Mouse (Mus musculus) heart, postnatal 10 days (tissue): Measurements from ENCODE around the gene Tle6. TPM values are rescaled to one million over a fixed set of nuclear protein-coding genes. Genes with fewer than 3 reads are reported as not detected.
A peak's percentile ranks its signal among the peaks of the same experiment; 100 is the strongest.

Experiments
- DNase-seq, 2 experiments: peaks; one replicate each; pipeline ENCODE4 v3.0.0; 2021
- intact Hi-C: fragments of 180-260 bp; cut with DNase I; formaldehyde crosslinking; loops from one replicate; pipeline ENCODE4 v1.15.1; 2025
- total RNA-seq, 2 experiments: library from RNA; stranded (reverse); gene quantifications; 2 replicates each; pipeline ENCODE4 v1.2.3; 2021

Tle6 gene
- total RNA-seq, 2 experiments from 2014 or later: 10.2 to 11.1 TPM

DNA sequence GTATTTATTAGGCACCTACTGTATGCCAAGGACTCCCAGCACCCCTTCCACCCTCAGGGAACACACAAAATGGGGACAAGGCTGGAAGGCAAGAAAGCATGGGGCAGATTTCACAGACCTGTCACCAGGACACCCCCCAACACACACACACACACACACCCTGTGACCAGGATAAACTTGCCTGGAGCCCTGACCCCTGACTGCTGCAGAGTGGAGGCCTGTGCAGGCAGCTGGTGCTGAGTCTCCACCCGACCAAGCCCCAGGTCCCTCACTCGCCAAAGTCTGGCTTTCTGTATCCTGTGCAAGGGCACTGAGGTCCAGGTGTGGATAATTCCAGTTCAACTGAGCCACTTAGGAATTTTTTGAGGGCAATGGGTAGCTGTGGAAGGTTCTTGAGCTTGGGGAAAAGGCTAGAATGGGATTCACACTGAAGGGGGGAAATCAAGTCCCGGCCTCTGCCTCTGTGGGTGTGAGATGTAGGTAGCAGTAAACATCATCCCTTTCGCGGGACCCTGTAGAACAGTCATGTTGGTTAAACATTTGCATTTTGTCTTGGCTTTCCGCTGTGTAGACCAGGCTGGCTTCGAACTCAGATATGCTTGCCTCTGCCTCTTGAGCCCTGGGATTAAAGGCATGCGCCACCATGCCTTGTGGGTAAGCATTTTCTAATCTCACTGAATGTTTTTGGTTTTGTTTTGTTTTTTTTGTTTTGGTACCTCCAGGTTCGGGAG is 31.2 kb downstream of the Tle6 start:
- no peak for DNase-seq
- intact Hi-C loops: no loop called here

DNA sequence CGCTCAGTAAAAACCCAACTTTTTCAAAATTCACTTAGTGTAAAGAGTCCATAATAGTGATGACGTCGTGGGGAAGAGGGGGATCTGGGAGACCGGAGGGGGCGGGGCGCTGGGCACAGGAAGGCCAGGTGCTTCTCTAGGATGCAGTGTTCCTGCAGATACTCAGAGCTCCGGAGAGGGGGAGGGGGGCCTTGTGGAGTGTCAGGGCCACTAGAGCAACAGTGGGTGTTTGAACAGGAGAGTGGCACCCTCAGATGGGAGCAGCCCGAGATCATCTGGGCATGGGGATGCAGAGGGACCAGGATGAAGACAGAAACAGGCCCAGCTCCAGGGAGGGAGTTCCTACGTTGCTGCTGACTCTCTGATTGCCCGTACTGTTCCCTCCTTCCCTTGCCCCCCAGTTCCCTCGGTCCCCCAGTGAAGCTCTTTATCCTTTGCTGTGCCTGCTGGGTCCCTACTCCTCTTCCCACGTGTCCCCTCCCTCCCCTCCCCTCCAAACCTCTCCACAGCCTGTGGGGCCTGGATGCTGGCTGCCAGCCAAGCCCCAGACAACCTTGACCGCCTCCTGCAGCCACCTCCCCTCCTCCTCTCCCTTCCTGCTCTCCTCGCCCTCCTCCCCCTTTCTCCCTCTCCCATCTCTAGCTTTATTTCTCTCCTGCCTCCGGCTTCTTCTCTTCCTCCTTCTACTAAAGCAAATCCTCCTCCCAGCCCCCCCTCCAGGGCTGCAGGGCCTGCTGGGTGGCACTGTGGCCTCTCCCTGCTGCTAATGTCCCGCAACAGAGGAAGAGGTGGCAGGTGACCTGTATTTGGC is 32.3 kb downstream of the Tle6 start:
- intact Hi-C loops: no loop called here
- peak; percentile 61 to 70 for DNase-seq

DNA sequence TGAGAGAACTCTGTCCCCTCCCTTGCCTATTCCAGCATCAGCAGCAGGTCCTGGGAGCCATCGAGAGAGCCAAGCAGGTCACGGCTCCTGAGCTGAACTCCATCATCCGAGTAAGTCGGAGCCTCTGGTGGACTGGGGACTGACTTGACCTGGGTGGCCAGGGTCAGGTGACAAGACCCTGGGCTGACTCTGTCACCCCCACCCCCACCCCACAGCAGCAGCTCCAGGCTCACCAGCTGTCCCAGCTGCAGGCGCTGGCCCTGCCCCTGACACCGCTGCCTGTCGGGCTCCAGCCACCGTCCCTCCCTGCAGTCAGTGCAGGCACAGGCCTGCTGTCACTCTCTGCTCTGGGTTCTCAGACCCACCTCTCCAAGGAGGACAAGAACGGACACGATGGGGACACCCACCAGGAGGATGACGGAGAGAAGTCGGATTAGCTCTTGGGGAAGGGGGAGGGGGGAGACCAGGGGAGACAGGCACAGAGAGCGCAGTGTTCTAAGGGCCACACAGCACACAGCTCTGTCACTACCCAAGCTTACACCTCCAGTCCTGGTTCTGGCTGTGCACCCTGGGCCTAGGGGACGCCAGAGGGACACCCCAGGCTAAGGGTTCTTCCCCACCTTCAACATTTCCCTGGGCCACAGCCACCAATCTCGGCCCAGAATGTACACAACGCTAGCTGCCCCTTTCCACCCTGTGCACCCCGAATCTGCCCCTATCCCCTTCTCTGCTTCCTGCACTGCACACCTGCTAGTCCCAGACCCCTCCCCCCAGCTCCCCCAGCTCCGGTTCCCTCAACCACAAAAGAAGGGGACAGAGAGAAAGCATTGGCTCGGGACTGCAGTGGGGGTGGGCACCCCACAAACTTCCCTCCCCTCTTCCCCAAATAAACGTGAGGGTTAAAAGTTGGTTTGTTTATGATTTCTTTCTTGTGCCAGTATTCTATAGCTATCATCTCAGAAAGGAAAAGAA is 35.3 kb downstream of the Tle6 start:
- intact Hi-C loops: no loop called here
- no peak for DNase-seq

DNA sequence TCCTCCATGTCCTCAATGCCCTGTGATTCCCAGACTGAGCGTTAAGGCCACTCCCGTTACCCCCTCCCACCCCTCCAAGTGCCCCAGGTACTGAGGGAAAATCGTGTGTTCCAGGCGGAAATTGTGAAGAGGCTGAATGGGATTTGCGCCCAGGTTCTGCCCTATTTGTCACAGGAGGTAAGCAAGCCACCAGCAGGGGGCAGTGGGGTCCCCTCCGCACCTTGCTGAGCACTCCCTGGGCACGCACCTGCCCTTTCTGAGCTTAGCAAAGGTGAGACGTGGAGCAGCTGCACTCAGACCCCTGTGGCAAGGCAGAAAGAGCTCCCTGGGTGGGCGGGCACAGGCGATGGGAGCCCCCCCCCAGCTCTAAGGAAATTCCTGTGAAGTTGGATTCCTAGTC is 36.1 kb downstream of the Tle6 start:
- intact Hi-C loops: no loop called here
- peak; percentile 50 to 66 for DNase-seq

DNA sequence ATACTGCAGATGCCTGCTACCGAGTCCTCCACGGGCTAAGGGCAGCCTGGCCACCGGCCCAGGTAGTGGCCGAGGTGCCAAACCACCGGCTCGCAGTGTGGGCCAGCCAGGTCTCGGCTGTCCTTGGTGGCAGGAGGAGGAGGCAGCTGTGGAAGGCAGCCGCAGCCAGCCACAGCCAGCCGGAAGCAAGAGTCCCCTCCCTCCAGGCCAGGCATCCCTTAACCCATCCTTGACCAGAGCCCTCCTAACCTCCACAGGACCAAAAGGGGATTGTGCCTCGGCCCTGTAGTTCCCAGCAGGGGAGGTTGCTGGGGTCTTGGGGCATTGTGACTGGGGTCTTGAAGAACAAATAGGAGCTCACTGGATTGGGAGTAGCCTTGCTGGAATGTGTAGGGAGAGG is 36.7 kb downstream of the Tle6 start:
- DNase-seq: peak; percentile 80 to 82
- intact Hi-C loops: no loop called here

DNA sequence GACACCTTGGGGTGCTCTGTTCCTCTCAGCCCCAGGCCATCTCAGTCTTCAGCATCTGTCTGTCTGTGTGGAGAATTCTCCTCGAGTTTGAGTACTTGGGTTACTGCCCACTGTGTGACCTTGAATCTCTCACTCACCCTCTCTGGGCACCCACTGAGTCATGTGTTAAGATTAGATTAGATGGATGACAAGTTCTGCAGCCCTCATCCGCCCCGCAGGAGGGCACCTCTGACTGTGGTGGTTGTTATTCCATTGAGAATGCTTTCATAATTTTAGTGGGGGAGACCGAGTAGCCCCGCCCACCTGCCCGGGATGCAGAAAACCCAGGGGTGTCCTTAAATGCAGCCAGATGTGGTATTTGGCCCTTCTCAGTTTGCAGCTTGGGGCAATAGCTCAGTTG is 37.4 kb downstream of the Tle6 start:
- intact Hi-C loops: no loop called here
- peak in 1 of 2 experiments; percentile 37 for DNase-seq

DNA sequence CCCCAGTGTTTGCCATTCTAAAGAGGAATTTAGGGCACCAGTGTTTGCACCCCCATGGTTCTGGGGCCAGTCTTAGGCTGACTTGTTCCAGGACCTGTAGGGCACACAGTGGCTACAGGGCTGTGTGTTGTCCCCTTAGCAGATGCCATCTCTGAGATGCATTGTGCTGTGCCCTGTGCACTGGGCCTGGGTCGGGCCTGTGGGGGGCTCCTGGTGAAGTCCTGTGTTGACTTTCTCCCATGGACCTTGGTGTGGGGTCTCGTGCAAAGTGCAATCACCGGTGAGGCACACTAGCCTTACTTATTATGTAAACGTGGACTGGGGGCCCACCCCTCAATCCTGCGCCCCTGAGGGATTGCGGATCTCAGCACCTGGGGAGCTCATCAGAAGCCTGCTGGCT is 38.5 kb downstream of the Tle6 start:
- intact Hi-C loops: no loop called here
- DNase-seq: no peak

DNA sequence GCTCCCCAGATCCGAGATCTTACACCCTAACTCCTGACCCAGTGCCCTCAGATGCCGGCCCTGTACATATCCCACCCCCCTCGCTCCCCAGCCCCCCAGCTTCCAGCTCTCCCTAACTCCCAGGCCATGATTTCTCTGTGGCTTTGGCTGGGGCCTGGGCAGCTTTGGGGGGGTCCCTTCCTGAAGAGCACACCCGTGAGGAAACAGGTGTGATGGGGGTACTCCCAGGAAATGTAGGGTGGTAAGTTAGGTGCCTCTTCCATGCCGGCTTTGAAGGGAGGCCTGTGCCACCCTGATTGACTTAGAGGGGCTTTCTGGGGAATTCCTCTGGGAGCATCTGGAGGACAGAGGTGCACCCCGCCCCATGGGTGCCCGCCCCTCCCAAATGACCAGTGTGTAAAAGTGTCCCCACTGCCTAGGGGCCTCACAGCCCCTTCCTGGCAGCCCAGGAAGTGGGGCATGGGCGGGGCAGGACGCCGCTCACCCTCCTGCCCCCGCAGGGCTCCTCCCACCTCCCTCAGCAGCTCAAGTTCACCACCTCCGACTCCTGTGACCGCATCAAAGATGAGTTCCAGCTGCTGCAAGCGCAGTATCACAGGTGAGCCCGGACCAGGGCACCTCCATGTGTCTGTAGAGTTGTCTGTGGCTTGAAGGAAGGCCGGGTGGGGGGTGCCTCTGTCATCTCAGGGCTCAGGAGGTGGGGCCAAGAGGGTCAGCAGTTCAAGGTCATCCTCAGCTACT is 40.0 kb downstream of the Tle6 start:
- intact Hi-C loops: no loop called here
- peak; percentile 55 for DNase-seq

DNA sequence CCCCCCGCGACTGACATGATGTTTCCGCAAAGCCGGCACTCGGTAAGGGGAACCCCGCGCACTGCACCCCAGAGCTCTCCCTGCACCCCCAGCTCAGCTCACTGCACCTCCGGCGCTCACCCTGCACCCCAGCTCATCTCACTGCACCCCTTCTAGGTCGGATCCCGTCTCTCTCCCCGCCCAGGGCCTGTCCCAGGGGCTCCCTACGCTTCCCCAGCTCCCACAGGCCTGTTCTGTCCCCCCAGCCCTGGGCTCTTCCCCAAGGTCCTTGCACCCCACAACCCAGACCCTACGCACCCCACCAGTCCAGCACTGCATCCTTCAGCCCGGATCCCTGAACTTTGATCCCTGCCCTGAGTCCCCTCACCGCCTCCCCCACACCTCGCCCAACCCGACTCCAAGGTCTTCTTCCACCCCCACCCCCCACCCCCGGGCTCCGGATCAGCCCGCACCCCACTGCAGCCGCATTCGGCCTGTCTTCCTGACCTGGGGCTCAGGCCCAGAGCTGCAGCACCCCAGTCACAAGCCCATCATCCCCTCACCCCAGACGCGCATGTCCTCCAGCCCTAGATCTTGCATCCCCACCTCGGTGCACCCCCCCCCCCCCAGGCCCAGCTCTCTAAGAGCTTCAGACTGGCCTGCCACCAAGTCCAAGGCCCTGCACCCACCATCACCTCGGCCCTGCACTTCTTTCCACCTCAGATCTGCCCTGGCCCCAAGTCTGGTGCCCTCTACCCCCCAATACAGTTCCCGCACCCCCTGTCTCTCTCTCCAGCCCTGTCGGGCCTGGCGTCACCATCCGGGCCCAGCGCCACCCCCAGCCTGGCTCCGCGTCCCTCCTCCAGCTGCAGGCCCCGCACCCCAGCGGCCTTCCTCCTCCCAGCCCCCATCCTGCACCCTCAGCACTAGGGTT is 41.0 kb downstream of the Tle6 start:
- DNase-seq: peak; percentile 86
- intact Hi-C loops: loop anchor here (10.0 kb wide), 1 partner anchor 45 kb away; the partner anchor contains the start of genes BC025920 and Tle6

DNA sequence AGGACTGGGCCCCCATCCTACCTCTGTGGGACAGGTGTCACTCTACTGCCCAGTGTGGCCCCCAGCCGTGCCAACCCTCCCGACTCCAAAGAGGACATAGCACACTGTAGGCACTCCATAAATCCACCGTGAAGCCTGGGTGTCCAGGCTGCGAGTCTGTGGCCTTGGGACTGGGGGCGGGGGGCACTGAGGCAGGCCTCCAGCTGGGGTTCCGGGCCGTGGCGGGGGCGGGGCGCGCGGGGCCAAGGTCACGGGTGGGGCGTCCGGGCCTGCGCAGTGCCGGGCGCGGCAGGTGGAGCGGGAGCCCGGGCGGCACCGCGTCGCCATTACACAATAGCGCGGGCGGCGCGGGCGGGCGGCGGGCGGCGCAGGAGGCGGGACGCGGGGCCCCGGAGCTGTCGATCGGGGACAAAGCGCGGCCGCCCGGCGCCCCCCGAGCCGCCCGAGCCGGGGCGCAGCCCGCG is 41.7 kb downstream of the Tle6 start, which contains the start of gene Aes:
TSS of gene Aes (plus strand) at position 326 of the 464 bp plus-strand sequence.
- intact Hi-C loops: loop anchor here (10.0 kb wide), 1 partner anchor 46 kb away; the partner anchor contains the start of genes BC025920 and Tle6
- DNase-seq: peak; percentile 83 to 84

DNA sequence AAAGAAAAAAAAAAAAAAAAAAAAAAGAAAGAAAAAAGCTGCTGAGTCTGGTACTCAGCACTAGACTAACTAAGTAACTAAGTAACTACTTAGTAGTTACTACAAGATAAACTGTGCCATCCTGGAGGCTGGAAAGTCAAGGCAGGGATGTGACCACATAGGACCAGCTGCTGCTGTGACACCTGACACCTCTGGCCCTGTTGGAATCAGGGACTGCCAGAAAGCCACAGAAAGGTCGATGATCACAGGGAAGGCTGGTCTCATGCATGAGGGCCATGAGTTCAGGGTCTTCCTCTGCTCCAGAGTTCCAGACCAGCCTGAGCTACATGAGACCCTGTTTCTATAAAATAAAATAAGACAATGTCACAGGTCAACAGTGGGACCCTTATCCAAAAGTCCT is 43.4 kb downstream of the Tle6 start:
- intact Hi-C loops: loop anchor here (10.0 kb wide), 1 partner anchor 47 kb away; the partner anchor contains the start of genes BC025920 and Tle6
- no peak for DNase-seq

DNA sequence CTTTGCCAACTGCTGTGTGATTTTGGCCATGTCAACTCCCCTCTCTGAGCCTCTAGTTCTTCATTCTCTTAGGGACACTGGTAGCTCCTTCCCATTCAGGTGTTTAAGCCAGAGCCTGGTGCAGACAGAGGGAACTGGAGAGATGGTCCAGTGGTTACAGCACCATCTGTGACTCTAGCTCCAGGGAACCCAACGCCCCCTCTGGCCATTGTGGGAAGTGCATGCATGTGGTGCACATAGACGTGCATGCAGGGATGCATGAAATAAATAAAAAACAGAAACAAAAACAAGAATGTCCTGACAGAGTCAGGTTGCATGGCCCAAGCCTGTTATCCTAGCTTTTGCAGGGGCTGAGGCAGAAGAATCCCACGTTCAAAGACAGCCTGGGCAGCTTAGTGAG is 44.6 kb downstream of the Tle6 start:
- intact Hi-C loops: loop anchor here (10.0 kb wide), 1 partner anchor 49 kb away; the partner anchor contains the start of genes BC025920 and Tle6
- no peak for DNase-seq

DNA sequence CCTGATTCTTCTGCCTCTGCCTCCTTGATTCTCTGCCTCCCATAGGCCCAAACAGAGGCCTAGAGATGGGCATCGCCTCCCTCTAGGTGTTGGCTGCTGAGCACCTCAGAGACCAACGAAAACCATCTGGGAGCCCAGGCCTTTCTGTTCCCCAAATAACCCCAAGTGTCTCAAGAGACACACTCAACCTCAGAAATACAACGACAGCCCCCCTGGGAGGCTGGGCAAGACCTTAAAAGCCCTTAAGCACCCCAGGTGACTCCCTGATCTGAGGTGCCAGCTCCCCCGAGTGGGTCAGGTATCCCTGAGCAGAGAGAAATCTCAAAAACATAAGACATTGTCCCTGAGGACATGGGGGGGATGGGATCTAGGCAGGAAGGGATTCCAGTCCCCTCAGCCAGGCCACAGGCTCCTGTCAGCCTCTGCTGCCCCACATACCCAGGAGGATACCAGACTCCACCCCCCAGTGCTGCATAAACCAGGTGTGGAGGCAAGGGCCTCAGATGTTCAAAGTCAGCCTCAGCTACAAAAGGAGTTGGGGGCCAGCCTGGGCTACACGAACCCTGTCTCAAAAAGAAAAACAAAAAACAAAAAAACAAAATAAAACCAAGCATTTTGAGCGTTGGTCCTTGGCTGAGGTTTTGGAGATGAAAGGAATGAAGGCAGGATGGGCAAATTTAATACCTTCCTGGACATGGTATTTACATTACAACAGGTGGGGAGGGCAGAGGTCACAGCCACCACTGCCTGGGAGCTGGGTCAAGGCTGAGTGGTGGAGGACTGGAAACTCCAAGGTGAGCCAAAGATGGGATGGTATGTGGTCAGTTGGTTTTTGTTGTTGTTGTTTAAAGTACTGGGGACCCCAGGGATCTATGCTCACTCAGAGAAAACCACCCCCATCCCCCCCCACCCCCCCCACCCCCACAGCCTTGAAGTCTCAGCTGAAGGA is 46.8 kb downstream of the Tle6 start:
- DNase-seq: no peak
- intact Hi-C loops: loop anchor here (10.0 kb wide), 1 partner anchor 51 kb away; the partner anchor contains the start of genes BC025920 and Tle6

DNA sequence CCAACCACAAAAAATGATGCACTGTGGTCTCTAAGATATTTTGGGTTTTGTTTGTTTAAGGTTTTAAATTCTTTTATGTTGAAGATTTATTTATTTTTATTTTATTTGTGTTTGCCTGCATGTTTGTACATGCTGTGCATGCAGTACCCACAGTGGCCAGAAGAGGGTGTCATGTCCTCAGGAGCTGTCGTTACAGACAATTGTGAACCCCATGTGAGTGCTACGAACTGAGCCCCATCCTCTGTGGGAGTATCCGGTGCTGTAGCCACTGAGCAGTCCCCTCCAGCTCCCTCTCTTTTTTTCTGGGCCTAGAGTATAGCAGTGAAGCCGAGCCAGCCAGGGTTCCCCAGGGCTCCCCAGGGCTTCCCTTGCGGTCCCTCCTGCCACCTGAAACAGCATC is 47.6 kb downstream of the Tle6 start:
- peak in 1 of 2 experiments; percentile 49 for DNase-seq
- intact Hi-C loops: loop anchor here (10.0 kb wide), 1 partner anchor 52 kb away; the partner anchor contains the start of genes BC025920 and Tle6

DNA sequence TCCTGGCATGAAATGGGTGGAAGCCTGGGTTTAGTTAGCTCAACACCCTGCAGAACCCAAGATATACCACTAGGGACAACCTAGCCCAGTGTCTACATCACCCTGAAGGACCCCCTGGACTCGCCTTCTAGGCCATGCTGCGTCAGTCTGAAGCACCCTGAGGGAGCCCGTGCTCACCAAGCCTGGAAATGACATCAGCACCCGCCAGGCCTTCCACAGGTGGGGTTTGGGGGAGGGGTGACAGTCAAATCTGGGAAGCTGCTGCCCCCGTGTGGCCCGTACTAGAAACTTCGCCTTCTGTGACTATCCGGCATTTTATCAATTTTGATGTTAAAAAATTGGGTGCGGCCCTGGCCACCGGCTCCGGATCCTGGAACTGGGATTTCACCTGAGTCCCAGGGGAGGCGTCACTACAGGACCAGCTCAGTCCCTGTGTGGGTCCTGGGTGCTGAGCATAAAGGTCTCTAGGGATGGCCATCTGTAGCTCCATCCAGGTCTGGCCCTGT is 49.2 kb downstream of the Tle6 start:
- peak; percentile 90 to 93 for DNase-seq

DNA sequence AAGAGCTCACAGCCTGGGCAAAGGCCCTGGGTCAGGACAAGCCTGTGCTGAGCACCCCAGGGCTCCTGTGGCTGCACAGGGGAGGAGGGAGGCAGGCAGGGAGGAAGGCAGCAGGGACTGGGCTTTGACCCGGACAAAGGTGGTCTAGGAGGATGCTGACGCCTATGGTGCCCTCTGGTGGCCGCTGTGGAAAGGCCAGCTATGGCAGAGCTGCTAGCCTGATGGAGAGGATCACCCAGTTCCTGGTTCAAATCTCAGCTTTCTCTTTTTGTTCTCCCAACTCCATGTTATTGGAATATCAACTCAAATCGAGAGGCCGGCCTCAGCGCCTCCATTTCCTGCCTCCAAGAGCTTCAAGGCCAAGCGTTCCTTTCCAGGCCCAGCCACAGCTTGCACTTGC is 50.6 kb downstream of the Tle6 start:
- peak; percentile 65 to 78 for DNase-seq
- intact Hi-C loops: loop anchor here (2.0 to 10.0 kb wide), 2 partner anchors 31 to 55 kb away; partner anchors contain the start of genes BC025920 and Tle6

More for the DNA sequence above, 49.2 kb downstream of the Tle6 start:
- intact Hi-C loops: loop anchor here (1.0 to 10.0 kb wide), 3 partner anchors 33 to 53 kb away; partner anchors contain the start of genes BC025920 and Tle6

DNA sequence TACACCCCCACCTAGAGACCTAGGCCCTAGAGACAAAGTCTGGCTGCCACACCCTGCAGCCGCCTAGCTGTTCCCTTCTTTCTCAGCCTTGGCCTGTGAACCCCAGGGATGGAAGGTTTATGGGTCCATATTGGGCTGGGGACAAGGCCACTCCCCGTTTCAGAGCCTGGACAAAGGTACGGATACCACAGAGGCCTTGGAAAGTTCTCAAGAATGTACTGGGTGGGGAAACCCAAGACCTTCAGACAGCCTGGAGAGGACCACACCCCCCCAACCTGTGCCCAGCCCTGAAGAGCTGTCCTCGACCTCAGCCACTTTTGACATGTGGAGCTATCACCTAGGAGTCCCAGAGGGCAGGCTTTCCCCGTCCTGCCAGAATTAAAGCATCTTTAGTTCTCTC is 51.9 kb downstream of the Tle6 start:
- no peak for DNase-seq
- intact Hi-C loops: no loop called here
